7 mouse cellular contexts compared by ENCODE assay signal in the genomic region with DNA sequence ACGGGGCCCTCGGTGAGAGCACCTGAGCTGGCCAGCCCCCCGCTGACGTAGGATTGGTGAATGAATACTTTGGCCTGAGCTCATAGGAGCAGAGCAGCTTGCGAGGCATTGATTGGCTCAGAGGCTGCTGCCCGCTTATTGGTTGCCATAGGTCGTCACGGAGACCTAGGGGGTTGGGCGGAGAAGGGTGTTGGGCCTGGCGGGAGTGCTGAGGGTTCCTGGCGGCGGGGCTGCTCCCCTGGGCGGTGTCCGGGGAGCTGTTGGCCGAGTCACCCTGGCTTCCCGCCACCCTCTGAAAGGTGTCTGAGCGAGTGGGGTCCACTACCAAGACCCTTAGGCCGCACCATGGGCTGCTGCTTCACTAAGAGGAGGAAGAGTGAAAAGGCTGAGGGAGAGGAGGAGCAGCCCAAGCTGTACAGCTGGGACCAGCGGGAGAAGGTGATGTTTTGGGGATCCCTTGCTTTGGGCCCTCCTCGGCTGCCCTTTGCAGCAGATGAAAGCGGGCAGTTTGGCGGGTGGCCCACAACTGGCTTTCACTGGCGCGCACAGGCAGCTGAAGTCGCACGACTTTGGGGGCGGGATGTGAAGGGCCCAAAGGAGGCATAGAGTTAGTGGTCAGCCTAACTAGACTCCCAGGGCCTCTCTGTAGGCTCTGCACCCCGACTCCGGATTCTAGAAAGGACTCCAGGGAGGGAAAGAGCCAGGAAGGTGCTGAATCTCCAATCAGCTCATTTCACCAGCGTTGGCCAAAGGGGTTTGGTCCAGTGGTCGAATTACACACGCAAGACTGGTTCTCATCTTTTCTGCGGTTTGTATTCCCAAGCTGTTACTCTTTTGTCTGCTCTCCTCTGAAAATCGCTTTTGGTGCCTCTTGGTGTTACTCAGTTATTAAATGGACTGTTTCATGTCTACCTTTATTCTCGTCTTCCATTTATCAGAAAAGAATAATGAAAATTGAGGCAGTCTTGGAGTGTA. TPM values are rescaled to one million over a fixed set of nuclear protein-coding genes. Genes with fewer than 3 reads are reported as not detected.
DNase-seq lines count a peak whose midpoint lies in the region; ATAC-seq lines count a peak whose summit lies in the region.

TSS of gene Rp2 (plus strand) at position 91 of the 975 bp plus-strand sequence.

- H3K4me2 ChIP-seq in midbrain, embryonic 13.5 days (replicated peaks): peak within 1 kb of the TSS; percentile 57

- no peaks in the 10 kb centered on the region for H3K36me3 ChIP-seq in embryonic facial prominence, embryonic 10.5 days (replicated peaks)
- no peaks in the 10 kb centered on the region for H3K36me3 ChIP-seq in limb, embryonic 10.5 days
- H3K36me3 ChIP-seq in midbrain, embryonic 13.5 days: no peaks in the 10 kb centered on the region

- ATAC-seq in midbrain, embryonic 13.5 days: peak; percentile 100

- H3K9ac ChIP-seq in midbrain, embryonic 13.5 days (replicated peaks): peak within 1 kb of the TSS; percentile 76

- H3K27ac ChIP-seq in embryonic facial prominence, embryonic 10.5 days (replicated peaks): peak within 1 kb of the TSS; percentile 89
- H3K27ac ChIP-seq in limb, embryonic 10.5 days: peak within 1 kb of the TSS; percentile 89
- peak within 1 kb of the TSS; percentile 62; the same call in 1 of the 2 replicates for H3K27ac ChIP-seq in midbrain, embryonic 13.5 days

- peak; percentile 82 for DNase-seq in adrenal gland, postnatal 10 days
- peak; percentile 85 for DNase-seq in embryonic facial prominence, embryonic 10.5 days (ENCODE audit: low spot score)
- DNase-seq in gonadal fat pad, adult 2 months (ENCODE audit: low read depth): peak; percentile 19
- DNase-seq in kidney, adult 11 months: peak; percentile 91
- peak; percentile 73 for DNase-seq in limb, embryonic 10.5 days (ENCODE audit: low spot score)
- DNase-seq in spleen, adult 12 weeks (ENCODE audit: low spot score): peak; percentile 70

- peak within 1 kb of the TSS; percentile 70 for H3K4me3 ChIP-seq in embryonic facial prominence, embryonic 10.5 days
- peak within 1 kb of the TSS; percentile 65 for H3K4me3 ChIP-seq in limb, embryonic 10.5 days
- peak within 1 kb of the TSS; percentile 62 for H3K4me3 ChIP-seq in midbrain, embryonic 13.5 days (replicated peaks)

- no peaks in the 10 kb centered on the region for H3K4me1 ChIP-seq in embryonic facial prominence, embryonic 10.5 days
- no peaks in the 10 kb centered on the region for H3K4me1 ChIP-seq in limb, embryonic 10.5 days
- peaks cover 4% of the 10 kb centered on the region for H3K4me1 ChIP-seq in midbrain, embryonic 13.5 days (replicated peaks)

- no peaks in the 10 kb centered on the region for H3K27me3 ChIP-seq in embryonic facial prominence, embryonic 10.5 days (replicated peaks; ENCODE audit: low read depth, poor library complexity, severe bottlenecking)
- H3K27me3 ChIP-seq in limb, embryonic 10.5 days (ENCODE audit: low read depth, poor library complexity, severe bottlenecking): no peaks in the 10 kb centered on the region
- no peaks in the 10 kb centered on the region for H3K27me3 ChIP-seq in midbrain, embryonic 13.5 days

- 11% methylated on average over 35 of the region's 35 CpGs for WGBS in embryonic facial prominence, embryonic 10.5 days
- WGBS in limb, embryonic 10.5 days: 12% methylated on average over 35 of the region's 35 CpGs
- 24% methylated on average over 35 of the region's 35 CpGs for WGBS in midbrain, embryonic 13.5 days

- H3K9me3 ChIP-seq in embryonic facial prominence, embryonic 10.5 days: no peaks in the 10 kb centered on the region
- no peaks in the 10 kb centered on the region for H3K9me3 ChIP-seq in limb, embryonic 10.5 days (replicated peaks)
- H3K9me3 ChIP-seq in midbrain, embryonic 13.5 days: no peaks in the 10 kb centered on the region

RNA-seq across cellular contexts. Expression of gene Rp2, which starts in this region (rescaled TPM):
- 10 to 100 TPM; 15.6 to 16.0 TPM for total RNA-seq in adrenal gland, postnatal 10 days (2021)
- 18.2 and 19.0 TPM in 2 replicates for polyA plus RNA-seq in embryonic facial prominence, embryonic 10.5 days (2016; fragmentation: Nextera tagmentation; extraction: Ambion mirVana)
- polyA plus RNA-seq in gonadal fat pad, adult 2 months (2012; rRNA removed): 5.6 and 7.7 TPM in 2 replicates
- 15.1 and 18.5 TPM in 2 replicates for polyA plus RNA-seq in limb, embryonic 10.5 days (2016; fragmentation: Nextera tagmentation; extraction: Ambion mirVana)
- 17.7 and 18.1 TPM in 2 replicates for polyA plus RNA-seq in midbrain, embryonic 13.5 days (2015; fragmentation: Nextera tagmentation; extraction: Ambion mirVana)

Comparison
In these comparisons a context has a peak if more than half of its experiments do, and no peak if none do; other contexts are left out.
1. Peak in every context shown above with its lines: DNase-seq, ATAC-seq, H3K4me3 ChIP-seq and H3K27ac ChIP-seq.
2. DNase-seq: peak in every context shown above with its lines; median percentile 91 in kidney, adult 11 months; 85 in embryonic facial prominence, embryonic 10.5 days; 82 in adrenal gland, postnatal 10 days; 73 in limb, embryonic 10.5 days; 70 in spleen, adult 12 weeks; 19 in gonadal fat pad, adult 2 months.